20 mouse cellular contexts compared by ENCODE assay signal in the genomic region with DNA sequence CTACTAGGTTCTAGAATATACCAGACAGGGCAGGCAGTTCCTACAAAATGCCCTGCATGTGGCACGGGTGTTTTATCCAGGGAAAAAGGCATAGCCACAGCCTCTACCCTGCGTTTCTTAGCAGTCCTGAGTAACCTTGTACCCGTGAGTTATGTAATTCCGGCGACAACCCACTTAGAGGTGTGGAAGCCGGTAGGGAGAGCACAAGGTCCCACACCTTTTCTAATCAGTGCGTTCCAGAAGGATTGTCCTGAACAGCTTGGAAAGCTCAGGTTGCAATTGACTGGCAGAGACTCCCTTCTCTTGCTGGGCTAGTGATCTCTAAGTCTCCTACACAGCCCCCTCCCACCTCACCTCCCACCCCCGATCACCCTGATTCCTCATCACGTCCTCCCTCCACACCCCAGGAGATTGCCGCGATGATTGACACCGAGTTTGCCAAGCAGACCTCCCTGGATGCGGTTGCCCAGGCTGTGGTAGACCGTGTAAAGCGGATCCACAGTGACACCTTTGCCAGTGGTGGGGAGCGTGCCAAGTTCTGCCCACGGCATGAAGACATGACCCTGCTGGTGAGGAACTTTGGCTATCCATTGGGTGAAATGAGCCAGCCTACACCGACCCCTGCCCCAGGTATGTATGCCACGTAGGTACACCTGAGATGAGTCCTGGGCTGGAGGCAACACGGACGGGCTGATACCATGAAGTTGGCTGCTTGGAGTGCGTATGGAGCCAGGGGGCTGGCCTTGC. TPM values are rescaled to one million over a fixed set of nuclear protein-coding genes. Genes with fewer than 3 reads are reported as not detected.
DNase-seq lines count a peak whose midpoint lies in the region; ATAC-seq and TF ChIP-seq lines count a peak whose summit lies in the region.
"Had no signal": no experiment of that assay in that cellular context is flagged by ENCODE, and none has a peak within 500 bp of the region (broad histone marks: within the 10 kb centered on the region; RNA-seq: fewer than 3 reads in every experiment).

No protein-coding gene starts in this region.

- no peak overlapping the region for H3K4me2 ChIP-seq in intestine, embryonic 16.5 days (ENCODE audit: low read depth, low read length)
- H3K4me2 ChIP-seq in stomach, embryonic 15.5 days: no peak overlapping the region
- H3K4me2 ChIP-seq: forebrain, embryonic 13.5 days; hindbrain, embryonic 15.5 days; liver, embryonic 11.5 days; lung, embryonic 14.5 days had no signal

- WGBS in intestine, embryonic 16.5 days: 80% methylated on average over 22 of the region's 22 CpGs
- 82% methylated on average over 22 of the region's 22 CpGs for WGBS in stomach, embryonic 15.5 days

- peak; percentile 45 to 65 for DNase-seq in cerebellum, postnatal 25 days
- no peak for DNase-seq in cerebellum, adult 8-10 months
- DNase-seq in layer of hippocampus, adult 2 months (ENCODE audit: low spot score in 2 of 2): no peak
- DNase-seq in layer of hippocampus, postnatal 25 days (ENCODE audit: extremely low spot score in 1 of 2, low spot score in 1 of 2): no peak
- DNase-seq in thymus, adult 18-20 months: no peak
- DNase-seq: gastrocnemius, postnatal 36 days; heart, postnatal 10 days; kidney, adult 18-20 months; lung, embryonic 14.5 days; right cerebral cortex, postnatal 25 days had no signal

- ATAC-seq in intestine, embryonic 16.5 days: no peak
- no peak for ATAC-seq in stomach, embryonic 15.5 days (ENCODE audit: insufficient read depth, low FRiP score, low read depth)
- ATAC-seq: forebrain, embryonic 13.5 days; Patski had no signal

- TF ChIP-seq CTCF in layer of hippocampus, adult 2 months (conservative IDR thresholded peaks at IDR 0.05): no peak

- H3K27me3 ChIP-seq in intestine, embryonic 16.5 days (replicated peaks; ENCODE audit: control insufficient read depth, insufficient read depth, low read length): no peaks in the 10 kb centered on the region
- H3K27me3 ChIP-seq in stomach, embryonic 15.5 days (replicated peaks): no peaks in the 10 kb centered on the region
- H3K27me3 ChIP-seq: forebrain, embryonic 13.5 days; hindbrain, embryonic 15.5 days; Patski had no signal

- H3K4me1 ChIP-seq in intestine, embryonic 16.5 days (ENCODE audit: control insufficient read depth, insufficient read depth, low read length): peaks cover 40% of the 10 kb centered on the region
- peaks cover 33% of the 10 kb centered on the region for H3K4me1 ChIP-seq in stomach, embryonic 15.5 days
- H3K4me1 ChIP-seq: forebrain, embryonic 13.5 days; hindbrain, embryonic 15.5 days had no signal

- H3K4me3 ChIP-seq in layer of hippocampus, adult 2 months: no peak overlapping the region
- H3K4me3 ChIP-seq in intestine, embryonic 16.5 days (ENCODE audit: low read length): no peak overlapping the region
- H3K4me3 ChIP-seq in stomach, embryonic 15.5 days (replicated peaks): no peak overlapping the region
- H3K4me3 ChIP-seq: forebrain, embryonic 13.5 days; heart, embryonic 10.5 days; hindbrain, embryonic 15.5 days; left cerebral cortex, adult 2 months; limb, embryonic 10.5 days; midbrain, embryonic 10.5 days had no signal

- no peak overlapping the region; the same call in 1 of the 2 replicates for H3K9ac ChIP-seq in intestine, embryonic 16.5 days (ENCODE audit: low read depth, low read length)
- H3K9ac ChIP-seq in stomach, embryonic 15.5 days: no peak overlapping the region
- H3K9ac ChIP-seq: forebrain, embryonic 13.5 days; hindbrain, embryonic 15.5 days; lung, embryonic 14.5 days had no signal

- H3K9me3 ChIP-seq in intestine, embryonic 16.5 days (ENCODE audit: control insufficient read depth, low read length): no peaks in the 10 kb centered on the region
- no peaks in the 10 kb centered on the region for H3K9me3 ChIP-seq in stomach, embryonic 15.5 days
- H3K9me3 ChIP-seq: forebrain, embryonic 13.5 days; heart, embryonic 10.5 days; hindbrain, embryonic 15.5 days; limb, embryonic 10.5 days; midbrain, embryonic 10.5 days had no signal

- peaks cover 22% of the 10 kb centered on the region for H3K36me3 ChIP-seq in intestine, embryonic 16.5 days (ENCODE audit: control insufficient read depth, insufficient read depth, low read length)
- peaks cover 62% of the 10 kb centered on the region for H3K36me3 ChIP-seq in stomach, embryonic 15.5 days

- peak overlapping the region; percentile 7; the same call in 1 of the 2 replicates for H3K27ac ChIP-seq in layer of hippocampus, adult 2 months
- H3K27ac ChIP-seq in intestine, embryonic 16.5 days (ENCODE audit: low read length): peak overlapping the region; percentile 89
- peak overlapping the region; percentile 91 for H3K27ac ChIP-seq in stomach, embryonic 15.5 days
- H3K27ac ChIP-seq: forebrain, embryonic 13.5 days; heart, embryonic 10.5 days; hindbrain, embryonic 15.5 days; left cerebral cortex, adult 2 months; midbrain, embryonic 10.5 days had no signal

RNA-seq across cellular contexts. Expression of a gene that starts 16.2 kb away (rescaled TPM):
- total RNA-seq in layer of hippocampus, adult 2 months (2021): 100 to 1,000 TPM; 109 to 115 TPM
- total RNA-seq in layer of hippocampus, postnatal 25 days (2021): 100 to 1,000 TPM; 111 to 113 TPM
- 14.8 and 19.7 TPM in 2 replicates for polyA plus RNA-seq in intestine, embryonic 16.5 days (2015; fragmentation: Nextera tagmentation; extraction: Ambion mirVana)
- 9.6 and 10.6 TPM in 2 replicates for polyA plus RNA-seq in stomach, embryonic 15.5 days (2015; fragmentation: Nextera tagmentation; extraction: Ambion mirVana)

RNA-seq across cellular contexts. Expression of a gene that starts 24.4 kb away (rescaled TPM):
- total RNA-seq in layer of hippocampus, adult 2 months (2021): 10 to 100 TPM; 28.2 to 30.2 TPM
- total RNA-seq in layer of hippocampus, postnatal 25 days (2021): 10 to 100 TPM; 25.1 to 33.8 TPM
- 28.2 and 29.6 TPM in 2 replicates for polyA plus RNA-seq in intestine, embryonic 16.5 days (2015; fragmentation: Nextera tagmentation; extraction: Ambion mirVana)
- 29.5 and 33.2 TPM in 2 replicates for polyA plus RNA-seq in stomach, embryonic 15.5 days (2015; fragmentation: Nextera tagmentation; extraction: Ambion mirVana)

Comparison
In these comparisons a context has a peak if more than half of its experiments do, and no peak if none do; other contexts are left out.
1. DNase-seq: peak in cerebellum, postnatal 25 days (2 of 2); none in cerebellum, adult 8-10 months (single experiment), layer of hippocampus, adult 2 months (0 of 2), layer of hippocampus, postnatal 25 days (0 of 2) and thymus, adult 18-20 months (0 of 2).
2. H3K27ac ChIP-seq: peak in every context shown above with its lines; median percentile 91 in stomach, embryonic 15.5 days; 89 in intestine, embryonic 16.5 days; 7 in layer of hippocampus, adult 2 months.